Mouse (Mus musculus): Measurements from ENCODE around the gene Sf1. TPM values are rescaled to one million over a fixed set of nuclear protein-coding genes. Genes with fewer than 3 reads are reported as not detected.

The Sf1 gene
- polyA plus RNA-seq, 1 experiment from 2014 or later: 115 TPM

GRCm38 (mm10) chr19:6364317-6364725 lies 831 bp downstream of the Sf1 start:
- peaks cover 65% of the 10 kb centered on the region for H3K36me3 ChIP-seq

GRCm38 (mm10) chr19:6364842-6365241 lies 1.4 kb downstream of the Sf1 start:
- no peak for ATAC-seq
- Histone ChIP-seq H3K36me3 (peaks cover 68% of the 10 kb centered on the region), H3K27ac (peak overlapping the region; percentile 97)

More at GRCm38 (mm10) chr19:6364317-6364725, 831 bp downstream of the Sf1 start:
- ATAC-seq: no peak
- H3K4me3 ChIP-seq: peak overlapping the region; percentile 99
- H3K9me3 ChIP-seq (replicated peaks): no peaks in the 10 kb centered on the region
- H3K9ac ChIP-seq: peak overlapping the region; percentile 99
- H3K27ac ChIP-seq: peak overlapping the region; percentile 97
- H3K4me1 ChIP-seq: peaks cover 49% of the 10 kb centered on the region
- no peaks in the 10 kb centered on the region for H3K27me3 ChIP-seq (replicated peaks)
- peak overlapping the region; percentile 86 for H3K4me2 ChIP-seq
- under 1% methylated on average over 55 of the region's 55 CpGs for WGBS (ENCODE audit: insufficient replicate concordance)

GRCm38 (mm10) chr19:6370175-6370574 lies 6.7 kb downstream of the Sf1 start:
- Histone ChIP-seq H3K4me3 (no peak overlapping the region), H3K4me2 (no peak overlapping the region), H3K9me3 (replicated peaks) (no peaks in the 10 kb centered on the region), H3K4me1 (peaks cover 29% of the 10 kb centered on the region), H3K9ac (no peak overlapping the region), H3K27ac (no peak overlapping the region), H3K27me3 (replicated peaks) (no peaks in the 10 kb centered on the region), H3K36me3 (peaks cover 100% of the 10 kb centered on the region)
- 89% methylated on average over 2 of the region's 2 CpGs for WGBS (ENCODE audit: insufficient replicate concordance)
- no peak for ATAC-seq

More at GRCm38 (mm10) chr19:6364842-6365241, 1.4 kb downstream of the Sf1 start:
- peak overlapping the region; percentile 86 for H3K4me2 ChIP-seq
- WGBS (ENCODE audit: insufficient replicate concordance): 1% methylated on average over 2 of the region's 2 CpGs
- H3K9ac ChIP-seq: peak overlapping the region; percentile 99
- peaks cover 49% of the 10 kb centered on the region for H3K4me1 ChIP-seq
- H3K27me3 ChIP-seq (replicated peaks): no peaks in the 10 kb centered on the region
- no peaks in the 10 kb centered on the region for H3K9me3 ChIP-seq (replicated peaks)
- peak overlapping the region; percentile 99 for H3K4me3 ChIP-seq

- Histone ChIP-seq H3K9me3 (replicated peaks) (no peaks in the 10 kb centered on the region), H3K4me2 (no peak overlapping the region), H3K27ac (no peak overlapping the region), H3K36me3 (peaks cover 100% of the 10 kb centered on the region), H3K27me3 (replicated peaks) (no peaks in the 10 kb centered on the region), H3K4me3 (no peak overlapping the region), H3K4me1 (peaks cover 7% of the 10 kb centered on the region; the same call in 1 of the 2 replicates), H3K9ac (no peak overlapping the region)
- WGBS (ENCODE audit: insufficient replicate concordance): 87% methylated on average over 3 of the region's 3 CpGs
- ATAC-seq: no peak
Measured at GRCm38 (mm10) chr19:6372433-6372832, 8.9 kb downstream of the Sf1 start.

GRCm38 (mm10) chr19:6373539-6374400 lies 10.3 kb downstream of the Sf1 start:
- no peak overlapping the region for H3K4me2 ChIP-seq
- H3K4me1 ChIP-seq: peaks cover 6% of the 10 kb centered on the region; the same call in 1 of the 2 replicates
- ATAC-seq: peak; percentile 40; the same call in 1 of the 2 replicates
- H3K9me3 ChIP-seq (replicated peaks): no peaks in the 10 kb centered on the region
- peaks cover 100% of the 10 kb centered on the region for H3K36me3 ChIP-seq
- H3K4me3 ChIP-seq: no peak overlapping the region
- no peaks in the 10 kb centered on the region for H3K27me3 ChIP-seq (replicated peaks)
- WGBS (ENCODE audit: insufficient replicate concordance): 58% methylated on average over 12 of the region's 12 CpGs
- no peak overlapping the region for H3K27ac ChIP-seq
- no peak overlapping the region for H3K9ac ChIP-seq

GRCm38 (mm10) chr19:6374571-6374970 lies 11.1 kb downstream of the Sf1 start:
- Histone ChIP-seq H3K4me2 (no peak overlapping the region), H3K4me1 (peaks cover 6% of the 10 kb centered on the region; the same call in 1 of the 2 replicates), H3K9me3 (replicated peaks) (no peaks in the 10 kb centered on the region), H3K27ac (no peak overlapping the region), H3K9ac (no peak overlapping the region), H3K27me3 (replicated peaks) (no peaks in the 10 kb centered on the region), H3K36me3 (peaks cover 100% of the 10 kb centered on the region), H3K4me3 (no peak overlapping the region)
- no peak for ATAC-seq
- WGBS (ENCODE audit: insufficient replicate concordance): 93% methylated on average over 10 of the region's 10 CpGs

GRCm38 (mm10) chr19:6375423-6376254 lies 12.1 kb downstream of the Sf1 start:
- H3K9ac ChIP-seq: no peak overlapping the region
- WGBS (ENCODE audit: insufficient replicate concordance): 94% methylated on average over 38 of the region's 42 CpGs

GRCm38 (mm10) chr19:6376255-6376564 lies 12.7 kb downstream of the Sf1 start:
- Histone ChIP-seq H3K9me3 (replicated peaks) (no peaks in the 10 kb centered on the region), H3K4me2 (no peak overlapping the region), H3K36me3 (peaks cover 87% of the 10 kb centered on the region), H3K4me3 (no peak overlapping the region), H3K9ac (no peak overlapping the region), H3K27me3 (replicated peaks) (no peaks in the 10 kb centered on the region), H3K4me1 (0 out of 2 replicates have a peak, but pooled peaks cover 6% of the 10 kb centered on the region), H3K27ac (no peak overlapping the region)
- WGBS (ENCODE audit: insufficient replicate concordance): 79% methylated on average over 14 of the region's 14 CpGs
- no peak for ATAC-seq

More at GRCm38 (mm10) chr19:6375423-6376254, 12.1 kb downstream of the Sf1 start:
- Histone ChIP-seq H3K27ac (no peak overlapping the region), H3K36me3 (peaks cover 93% of the 10 kb centered on the region), H3K4me3 (no peak overlapping the region), H3K27me3 (replicated peaks) (no peaks in the 10 kb centered on the region), H3K9me3 (replicated peaks) (no peaks in the 10 kb centered on the region), H3K4me1 (peaks cover 6% of the 10 kb centered on the region; the same call in 1 of the 2 replicates), H3K4me2 (no peak overlapping the region)
- ATAC-seq: no peak

- WGBS (ENCODE audit: insufficient replicate concordance): 72% methylated on average over 2 of the region's 2 CpGs
- no peaks in the 10 kb centered on the region for H3K9me3 ChIP-seq (replicated peaks)
- H3K4me1 ChIP-seq: 0 out of 2 replicates have a peak, but pooled peaks cover 6% of the 10 kb centered on the region
- no peak overlapping the region for H3K4me3 ChIP-seq
- no peaks in the 10 kb centered on the region for H3K27me3 ChIP-seq (replicated peaks)
- H3K4me2 ChIP-seq: no peak overlapping the region
- H3K36me3 ChIP-seq: peaks cover 83% of the 10 kb centered on the region
- no peak for ATAC-seq
- H3K9ac ChIP-seq: no peak overlapping the region
- H3K27ac ChIP-seq: no peak overlapping the region
Measured at GRCm38 (mm10) chr19:6376643-6377042, 13.2 kb downstream of the Sf1 start.

- Histone ChIP-seq H3K36me3 (peaks cover 74% of the 10 kb centered on the region), H3K27me3 (replicated peaks) (no peaks in the 10 kb centered on the region), H3K4me2 (no peak overlapping the region)
Measured at GRCm38 (mm10) chr19:6377327-6378040, 14.0 kb downstream of the Sf1 start.

GRCm38 (mm10) chr19:6380411-6381166 lies 17.1 kb downstream of the Sf1 start:
- no peak for ATAC-seq
- WGBS (ENCODE audit: insufficient replicate concordance): 85% methylated on average over 9 of the region's 9 CpGs
- Histone ChIP-seq H3K27ac (no peak overlapping the region), H3K36me3 (peaks cover 43% of the 10 kb centered on the region), H3K4me2 (no peak overlapping the region), H3K27me3 (replicated peaks) (no peaks in the 10 kb centered on the region), H3K9me3 (replicated peaks) (no peaks in the 10 kb centered on the region), H3K4me1 (peaks cover 23% of the 10 kb centered on the region), H3K4me3 (no peak overlapping the region), H3K9ac (no peak overlapping the region)

More at GRCm38 (mm10) chr19:6377327-6378040, 14.0 kb downstream of the Sf1 start:
- 84% methylated on average over 11 of the region's 11 CpGs for WGBS (ENCODE audit: insufficient replicate concordance)
- ATAC-seq: no peak
- H3K4me3 ChIP-seq: no peak overlapping the region
- no peak overlapping the region for H3K9ac ChIP-seq
- no peaks in the 10 kb centered on the region for H3K9me3 ChIP-seq (replicated peaks)
- 0 out of 2 replicates have a peak, but pooled peaks cover under 1% of the 10 kb centered on the region for H3K4me1 ChIP-seq
- no peak overlapping the region; the same call in 1 of the 2 replicates for H3K27ac ChIP-seq

All from liver, embryonic 12.5 days (tissue).